Mouse (Mus musculus) liver, postnatal 0 days (tissue): ENCODE data around the gene Znhit1. TPM values are rescaled to one million over a fixed set of nuclear protein-coding genes. Genes with fewer than 3 reads are reported as not detected.

Experiments used
- ATAC-seq: fragments of 200-750 bp; cut with Nextera tagmentation; 2 replicates; pipeline ENCODE4 v1.8.0; 2017; ENCODE audit warnings: mild to moderate bottlenecking, moderate library complexity
- DNase-seq: peaks from one replicate; pipeline ENCODE4 v3.0.0-alpha.2; 2016
- H3K27ac ChIP-seq: fragments of 300-500 bp; sonication (generic); 2 replicates; pipeline ENCODE4 v1.5.1; 2014; ENCODE audit warnings: antibody characterized with exemption, moderate library complexity, mild to moderate bottlenecking, low read depth
- H3K27me3 ChIP-seq: fragments of 300-500 bp; sonication (generic); 2 replicates; pipeline ENCODE4 v1.6.1; 2014; ENCODE audit warnings: low read length, control low read depth, mixed read lengths; ENCODE audit not compliant: insufficient read depth
- H3K36me3 ChIP-seq: fragments of 300-500 bp; sonication (generic); replicated peaks from 2 replicates; pipeline ENCODE4 v1.6.1; 2014; ENCODE audit warnings: mild to moderate bottlenecking, control low read depth, low read length, moderate library complexity, mixed read lengths; ENCODE audit not compliant: insufficient read depth
- H3K4me1 ChIP-seq: fragments of 300-500 bp; sonication (generic); 2 replicates; pipeline ENCODE4 v1.6.1; 2014; ENCODE audit warnings: antibody characterized with exemption, mild to moderate bottlenecking, control low read depth; ENCODE audit not compliant: insufficient read depth
- H3K4me2 ChIP-seq: fragments of 300-500 bp; sonication (generic); 2 replicates; pipeline ENCODE4 v1.6.1; 2014; ENCODE audit warnings: low read depth, mild to moderate bottlenecking, low read length, moderate library complexity, mixed read lengths
- H3K4me3 ChIP-seq: fragments of 300-500 bp; sonication (generic); 2 replicates; pipeline ENCODE4 v1.5.1; 2014; ENCODE audit warnings: low read depth, low read length
- H3K9ac ChIP-seq: fragments of 300-500 bp; sonication (generic); replicated peaks from 2 replicates; pipeline ENCODE4 v1.6.1; 2014; ENCODE audit warnings: mild to moderate bottlenecking, moderate library complexity
- H3K9me3 ChIP-seq: fragments of 300-500 bp; sonication (generic); 2 replicates; pipeline ENCODE4 v1.6.1; 2016; ENCODE audit warnings: mild to moderate bottlenecking, control low read depth, low read length, mixed read lengths
- CTCF ChIP-seq: sonication (generic); IDR thresholded peaks from 2 replicates; pipeline ENCODE4 v1.5.1; 2016; ENCODE audit warnings: antibody characterized with exemption, low read depth
- EP300 ChIP-seq: IDR thresholded peaks from 2 replicates; pipeline ENCODE4 v1.6.1; 2016; ENCODE audit warnings: antibody characterized with exemption, low read depth, mild to moderate bottlenecking
- WGBS: fragments of 180-500 bp; shearing (Covaris S2); extraction: QIAGEN DNeasy Blood & Tissue Kit; methylation state at CpG from one replicate; pipeline ENCODE4 v1.1.7; 2014; ENCODE audit not compliant: insufficient replicate concordance; 5-methylcytosine and 5-hydroxymethylcytosine counted together
- polyA plus RNA-seq: library from polyadenylated mRNA; unstranded; fragments of >200 nt; fragmentation: Nextera tagmentation; extraction: Ambion mirVana; gene quantifications from 2 replicates; pipeline ENCODE4 v1.2.1, GENCODE M21; 2015

The Znhit1 gene
- polyA plus RNA-seq, 1 experiment from 2014 or later, result 44.1 TPM

GRCm38 (mm10) chr5:136966331-136966730 lies 21.5 kb downstream of the Znhit1 start, which contains the start of gene Cldn15:
Cldn15 (plus strand) TSS chr5:136966616.
- Histone ChIP-seq H3K27ac (peak within 1 kb of the TSS; percentile 44), H3K4me1 (peaks cover 42% of the 10 kb centered on the region), H3K4me3 (no peak within 1 kb of the TSS), H3K9ac (peak within 1 kb of the TSS; percentile 31; the same call in 1 of the 2 replicates), H3K9me3 (no peaks in the 10 kb centered on the region), H3K36me3 (peaks cover 29% of the 10 kb centered on the region), H3K27me3 (no peaks in the 10 kb centered on the region), H3K4me2 (peak within 1 kb of the TSS; percentile 53)
- DNase-seq, result no peak
- TF ChIP-seq CTCF (no peak), EP300 (no peak)
- WGBS, result 55% methylated on average over 6 of the region's 6 CpGs
- ATAC-seq, result no peak

GRCm38 (mm10) chr5:136965686-136966085 lies 22.1 kb downstream of the Znhit1 start:
- peak overlapping the region; percentile 44 for H3K27ac ChIP-seq
- DNase-seq, result peak; percentile 30
- no peaks in the 10 kb centered on the region for H3K9me3 ChIP-seq
- peaks cover 42% of the 10 kb centered on the region for H3K4me1 ChIP-seq
- H3K4me3 ChIP-seq, result no peak overlapping the region
- peak overlapping the region; percentile 31; the same call in 1 of the 2 replicates for H3K9ac ChIP-seq
- H3K27me3 ChIP-seq, result no peaks in the 10 kb centered on the region
- TF ChIP-seq EP300, result no peak
- TF ChIP-seq CTCF, result no peak
- H3K36me3 ChIP-seq, result peaks cover 29% of the 10 kb centered on the region
- no peak for ATAC-seq
- H3K4me2 ChIP-seq, result peak overlapping the region; percentile 53
- WGBS, result 64% methylated on average over 8 of the region's 8 CpGs

- Histone ChIP-seq H3K9ac (no peak overlapping the region), H3K9me3 (no peaks in the 10 kb centered on the region), H3K36me3 (peaks cover 29% of the 10 kb centered on the region), H3K4me1 (peaks cover 42% of the 10 kb centered on the region), H3K27me3 (no peaks in the 10 kb centered on the region), H3K27ac (peak overlapping the region; percentile 44), H3K4me3 (no peak overlapping the region), H3K4me2 (peak overlapping the region; percentile 53)
- DNase-seq (peak; percentile 64), ATAC-seq (peak; percentile 40)
- 61% methylated on average over 9 of the region's 9 CpGs for WGBS
- TF ChIP-seq EP300 (peak; percentile 89), CTCF (no peak)
These were observed 22.6 kb downstream of the Znhit1 start for GRCm38 (mm10) chr5:136965210-136965609.

DNA sequence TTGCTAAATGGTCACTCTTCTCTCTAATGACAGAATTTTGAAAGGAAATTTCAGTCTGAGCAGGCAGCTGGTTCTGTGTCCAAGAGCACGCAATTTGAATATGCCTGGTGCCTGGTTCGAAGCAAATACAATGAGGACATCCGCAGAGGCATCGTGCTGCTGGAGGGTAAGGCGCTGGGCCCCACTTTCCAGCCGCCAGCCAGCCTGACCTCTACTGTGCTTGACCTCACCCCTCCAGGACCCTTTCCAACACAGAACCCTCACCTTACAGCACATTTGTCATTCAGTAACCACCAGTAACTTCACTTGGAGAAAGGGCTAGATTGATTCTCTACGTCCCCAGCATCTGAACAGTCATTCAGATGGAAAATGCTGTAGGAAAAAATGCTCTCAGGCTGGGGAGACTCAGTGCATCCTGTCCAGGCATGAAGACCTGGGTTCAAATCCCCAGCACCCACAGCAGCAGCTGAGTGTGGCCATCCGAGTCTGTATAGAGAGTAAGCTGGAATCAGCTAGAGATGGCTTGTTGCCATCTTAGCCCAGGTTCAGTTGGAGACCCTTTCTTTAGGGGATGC lies 24.8 kb downstream of the Znhit1 start:
- no peaks in the 10 kb centered on the region for H3K9me3 ChIP-seq
- no peaks in the 10 kb centered on the region for H3K27me3 ChIP-seq
- DNase-seq (no peak), ATAC-seq (no peak)
- peaks cover 29% of the 10 kb centered on the region for H3K36me3 ChIP-seq
- H3K27ac ChIP-seq, result peak overlapping the region; percentile 92; the same call in 1 of the 2 replicates
- peak overlapping the region; percentile 80 for H3K9ac ChIP-seq
- TF ChIP-seq EP300, result no peak
- no peak for TF ChIP-seq CTCF
- peak overlapping the region; percentile 84 for H3K4me2 ChIP-seq
- peak overlapping the region; percentile 76 for H3K4me3 ChIP-seq
- peaks cover 42% of the 10 kb centered on the region for H3K4me1 ChIP-seq
- WGBS, result 73% methylated on average over 8 of the region's 8 CpGs

- 2% methylated on average over 10 of the region's 10 CpGs for WGBS
- TF ChIP-seq EP300 (no peak), CTCF (peak; percentile 98)
- no peaks in the 10 kb centered on the region for H3K27me3 ChIP-seq
- DNase-seq, result peak; percentile 89
- peak overlapping the region; percentile 80 for H3K9ac ChIP-seq
- no peaks in the 10 kb centered on the region for H3K9me3 ChIP-seq
- peak; percentile 76 for ATAC-seq
- H3K4me3 ChIP-seq, result peak overlapping the region; percentile 76
- peak overlapping the region; percentile 92 for H3K27ac ChIP-seq
- peaks cover 42% of the 10 kb centered on the region for H3K4me1 ChIP-seq
- peak overlapping the region; percentile 84 for H3K4me2 ChIP-seq
- H3K36me3 ChIP-seq, result peaks cover 29% of the 10 kb centered on the region
These were observed 25.3 kb downstream of the Znhit1 start for GRCm38 (mm10) chr5:136962501-136962900.

- Histone ChIP-seq H3K9ac (peak overlapping the region; percentile 80), H3K9me3 (no peaks in the 10 kb centered on the region), H3K4me1 (peaks cover 42% of the 10 kb centered on the region), H3K36me3 (peaks cover 29% of the 10 kb centered on the region), H3K27ac (peak overlapping the region; percentile 92), H3K27me3 (no peaks in the 10 kb centered on the region), H3K4me2 (peak overlapping the region; percentile 84), H3K4me3 (peak overlapping the region; percentile 76)
- under 1% methylated on average over 20 of the region's 20 CpGs for WGBS
- ATAC-seq (peak; percentile 91), DNase-seq (peak; percentile 92)
- TF ChIP-seq EP300, result no peak; the same call in 1 of the 2 replicates
These were observed 25.8 kb downstream of the Znhit1 start for GRCm38 (mm10) chr5:136961983-136962461.
